Mouse (Mus musculus): Measurements from ENCODE around the gene Smarcd2.

Smarcd2 gene

GRCm38 (mm10) chr11:106272644-106273310 lies at the start of gene Smarcd2:
Smarcd2 (minus strand) TSS chr11:106272972.
- DNase-seq (ENCODE audit: extremely low read depth, low read depth, low spot score) = peak; percentile 82

- no peak for DNase-seq (ENCODE audit: extremely low read depth, low read depth, low spot score)
These were observed 45.9 kb upstream of the Smarcd2 start for GRCm38 (mm10) chr11:106318406-106319366.

- no peak for DNase-seq (ENCODE audit: extremely low read depth, low read depth, low spot score)
These were observed 45.0 kb upstream of the Smarcd2 start for GRCm38 (mm10) chr11:106317801-106318200.

GRCm38 (mm10) chr11:106316416-106316815 lies 43.6 kb upstream of the Smarcd2 start:
- no peak for DNase-seq (ENCODE audit: extremely low read depth, low read depth, low spot score)

GRCm38 (mm10) chr11:106314333-106314812 lies 41.6 kb upstream of the Smarcd2 start, which contains the start of gene Cd79b:
Cd79b (minus strand) TSS chr11:106314762.
- no peak for DNase-seq (ENCODE audit: extremely low read depth, low read depth, low spot score)

- DNase-seq (ENCODE audit: extremely low read depth, low read depth, low spot score) = no peak
These were observed 40.8 kb upstream of the Smarcd2 start for GRCm38 (mm10) chr11:106313533-106313932.

- no peak for DNase-seq (ENCODE audit: extremely low read depth, low read depth, low spot score)
These were observed 37.4 kb upstream of the Smarcd2 start for GRCm38 (mm10) chr11:106310123-106310522.

- no peak for DNase-seq (ENCODE audit: extremely low read depth, low read depth, low spot score)
These were observed 35.4 kb upstream of the Smarcd2 start for GRCm38 (mm10) chr11:106308162-106308561.

GRCm38 (mm10) chr11:106307432-106307831 lies 34.7 kb upstream of the Smarcd2 start:
- no peak for DNase-seq (ENCODE audit: extremely low read depth, low read depth, low spot score)

GRCm38 (mm10) chr11:106306758-106307157 lies 34.0 kb upstream of the Smarcd2 start:
- no peak for DNase-seq (ENCODE audit: extremely low read depth, low read depth, low spot score)

GRCm38 (mm10) chr11:106306065-106306385 lies 33.3 kb upstream of the Smarcd2 start:
- DNase-seq (ENCODE audit: extremely low read depth, low read depth, low spot score) = no peak

GRCm38 (mm10) chr11:106305348-106306064 lies 32.7 kb upstream of the Smarcd2 start:
- DNase-seq (ENCODE audit: extremely low read depth, low read depth, low spot score) = no peak

- DNase-seq (ENCODE audit: extremely low read depth, low read depth, low spot score) = no peak
These were observed 29.9 kb upstream of the Smarcd2 start for GRCm38 (mm10) chr11:106302634-106303033.

GRCm38 (mm10) chr11:106301765-106302164 lies 29.0 kb upstream of the Smarcd2 start, which contains the start of gene Gh:
Gh (minus strand) TSS chr11:106301865.
- no peak for DNase-seq (ENCODE audit: extremely low read depth, low read depth, low spot score)

GRCm38 (mm10) chr11:106291861-106292260 lies 19.1 kb upstream of the Smarcd2 start:
- no peak for DNase-seq (ENCODE audit: extremely low read depth, low read depth, low spot score)

GRCm38 (mm10) chr11:106290376-106290775 lies 17.6 kb upstream of the Smarcd2 start:
- DNase-seq (ENCODE audit: extremely low read depth, low read depth, low spot score) = no peak

GRCm38 (mm10) chr11:106289369-106289768 lies 16.6 kb upstream of the Smarcd2 start:
- DNase-seq (ENCODE audit: extremely low read depth, low read depth, low spot score) = no peak

GRCm38 (mm10) chr11:106286987-106287386 lies 14.2 kb upstream of the Smarcd2 start:
- no peak for DNase-seq (ENCODE audit: extremely low read depth, low read depth, low spot score)

- no peak for DNase-seq (ENCODE audit: extremely low read depth, low read depth, low spot score)
These were observed 13.4 kb upstream of the Smarcd2 start for GRCm38 (mm10) chr11:106286206-106286605.

- no peak for DNase-seq (ENCODE audit: extremely low read depth, low read depth, low spot score)
These were observed 11.4 kb upstream of the Smarcd2 start for GRCm38 (mm10) chr11:106284126-106284525.

GRCm38 (mm10) chr11:106283371-106283770 lies 10.6 kb upstream of the Smarcd2 start:
- no peak for DNase-seq (ENCODE audit: extremely low read depth, low read depth, low spot score)
